Mouse (Mus musculus): ENCODE measurements at regions not wholly inside any gene's neighbourhood (a gene's known extent, or its start where the extent isn't known, plus 50 kb on each side); places are given as distances from the start of the nearest gene placed in this dataset.

- Histone ChIP-seq H3K4me1 (ENCODE audit: insufficient read depth, low read length) (no peaks in the 10 kb centered on the region), H3K36me3 (ENCODE audit: insufficient read depth, low read length) (no peaks in the 10 kb centered on the region), H3K4me3 (ENCODE audit: low read length) (no peak overlapping the region), H3K27ac (ENCODE audit: low read length) (no peak overlapping the region), H3K27me3 (ENCODE audit: insufficient read depth, low read length) (no peaks in the 10 kb centered on the region), H3K4me2 (replicated peaks; ENCODE audit: low read depth, low read length) (no peak overlapping the region), H3K9ac (replicated peaks; ENCODE audit: low read length) (no peak overlapping the region), H3K9me3 (ENCODE audit: low read length) (no peaks in the 10 kb centered on the region)
- ATAC-seq (ENCODE audit: low FRiP score, low TSS enrichment), result no peak
- 90% methylated on average over 7 of the region's 7 CpGs for WGBS
Observed at GRCm38 (mm10) chr2:51747675-51748319, 120.5 kb downstream of the Tas2r134 start.

- no peak overlapping the region for H3K4me3 ChIP-seq (ENCODE audit: low read length)
- no peak overlapping the region for H3K4me2 ChIP-seq (replicated peaks; ENCODE audit: low read depth, low read length)
- 18% methylated on average over 3 of the region's 3 CpGs for WGBS
Observed at GRCm38 (mm10) chr2:51749247-51749646, 121.9 kb downstream of the Tas2r134 start.

GRCm38 (mm10) chr2:51752941-51753564 is 125.7 kb downstream of the Tas2r134 start:
- Histone ChIP-seq H3K36me3 (ENCODE audit: insufficient read depth, low read length) (no peaks in the 10 kb centered on the region), H3K9me3 (ENCODE audit: low read length) (no peaks in the 10 kb centered on the region), H3K9ac (replicated peaks; ENCODE audit: low read length) (no peak overlapping the region), H3K4me2 (replicated peaks; ENCODE audit: low read depth, low read length) (no peak overlapping the region), H3K4me1 (ENCODE audit: insufficient read depth, low read length) (no peaks in the 10 kb centered on the region), H3K27ac (ENCODE audit: low read length) (no peak overlapping the region), H3K4me3 (ENCODE audit: low read length) (no peak overlapping the region), H3K27me3 (ENCODE audit: insufficient read depth, low read length) (no peaks in the 10 kb centered on the region)
- ATAC-seq (ENCODE audit: low FRiP score, low TSS enrichment), result no peak
- WGBS, result 60% methylated on average over 12 of the region's 12 CpGs

More at GRCm38 (mm10) chr2:51749247-51749646, 121.9 kb downstream of the Tas2r134 start:
- no peak for ATAC-seq (ENCODE audit: low FRiP score, low TSS enrichment)
- Histone ChIP-seq H3K27me3 (ENCODE audit: insufficient read depth, low read length) (no peaks in the 10 kb centered on the region), H3K27ac (ENCODE audit: low read length) (no peak overlapping the region), H3K9ac (replicated peaks; ENCODE audit: low read length) (no peak overlapping the region), H3K9me3 (ENCODE audit: low read length) (no peaks in the 10 kb centered on the region), H3K4me1 (ENCODE audit: insufficient read depth, low read length) (no peaks in the 10 kb centered on the region), H3K36me3 (ENCODE audit: insufficient read depth, low read length) (no peaks in the 10 kb centered on the region)

GRCm38 (mm10) chr2:51753565-51754031 is 126.3 kb downstream of the Tas2r134 start:
- Histone ChIP-seq H3K4me3 (ENCODE audit: low read length) (no peak overlapping the region), H3K27me3 (ENCODE audit: insufficient read depth, low read length) (no peaks in the 10 kb centered on the region), H3K4me2 (replicated peaks; ENCODE audit: low read depth, low read length) (no peak overlapping the region), H3K9me3 (ENCODE audit: low read length) (no peaks in the 10 kb centered on the region), H3K36me3 (ENCODE audit: insufficient read depth, low read length) (no peaks in the 10 kb centered on the region), H3K9ac (replicated peaks; ENCODE audit: low read length) (no peak overlapping the region), H3K4me1 (ENCODE audit: insufficient read depth, low read length) (no peaks in the 10 kb centered on the region), H3K27ac (ENCODE audit: low read length) (no peak overlapping the region)
- WGBS, result 55% methylated on average over 7 of the region's 7 CpGs
- no peak for ATAC-seq (ENCODE audit: low FRiP score, low TSS enrichment)

- WGBS, result 38% methylated on average over 1 of the region's 1 CpGs
- H3K9me3 ChIP-seq (ENCODE audit: low read length), result no peaks in the 10 kb centered on the region
- H3K4me2 ChIP-seq (replicated peaks; ENCODE audit: low read depth, low read length), result no peak overlapping the region
- no peak for ATAC-seq (ENCODE audit: low FRiP score, low TSS enrichment)
- no peak overlapping the region for H3K27ac ChIP-seq (ENCODE audit: low read length)
- no peak overlapping the region for H3K4me3 ChIP-seq (ENCODE audit: low read length)
- H3K36me3 ChIP-seq (ENCODE audit: insufficient read depth, low read length), result no peaks in the 10 kb centered on the region
- H3K9ac ChIP-seq (replicated peaks; ENCODE audit: low read length), result no peak overlapping the region
- H3K27me3 ChIP-seq (ENCODE audit: insufficient read depth, low read length), result no peaks in the 10 kb centered on the region
- H3K4me1 ChIP-seq (ENCODE audit: insufficient read depth, low read length), result no peaks in the 10 kb centered on the region
Observed at GRCm38 (mm10) chr2:51757361-51757760, 130.1 kb downstream of the Tas2r134 start.

- Histone ChIP-seq H3K36me3 (ENCODE audit: insufficient read depth, low read length) (no peaks in the 10 kb centered on the region), H3K4me1 (ENCODE audit: insufficient read depth, low read length) (no peaks in the 10 kb centered on the region), H3K4me2 (replicated peaks; ENCODE audit: low read depth, low read length) (no peak overlapping the region), H3K9me3 (ENCODE audit: low read length) (no peaks in the 10 kb centered on the region), H3K9ac (replicated peaks; ENCODE audit: low read length) (no peak overlapping the region), H3K27ac (ENCODE audit: low read length) (no peak overlapping the region), H3K4me3 (ENCODE audit: low read length) (no peak overlapping the region), H3K27me3 (ENCODE audit: insufficient read depth, low read length) (no peaks in the 10 kb centered on the region)
- ATAC-seq (ENCODE audit: low FRiP score, low TSS enrichment), result no peak
- WGBS, result 87% methylated on average over 8 of the region's 8 CpGs
Observed at GRCm38 (mm10) chr2:51758093-51758492, 130.8 kb downstream of the Tas2r134 start.

GRCm38 (mm10) chr2:51762866-51763265 is 135.6 kb downstream of the Tas2r134 start:
- 95% methylated on average over 4 of the region's 4 CpGs for WGBS
- Histone ChIP-seq H3K27me3 (ENCODE audit: insufficient read depth, low read length) (no peaks in the 10 kb centered on the region), H3K9ac (replicated peaks; ENCODE audit: low read length) (no peak overlapping the region), H3K27ac (ENCODE audit: low read length) (no peak overlapping the region), H3K4me1 (ENCODE audit: insufficient read depth, low read length) (no peaks in the 10 kb centered on the region), H3K4me3 (ENCODE audit: low read length) (no peak overlapping the region), H3K36me3 (ENCODE audit: insufficient read depth, low read length) (no peaks in the 10 kb centered on the region), H3K9me3 (ENCODE audit: low read length) (no peaks in the 10 kb centered on the region), H3K4me2 (replicated peaks; ENCODE audit: low read depth, low read length) (no peak overlapping the region)
- ATAC-seq (ENCODE audit: low FRiP score, low TSS enrichment), result no peak

- H3K4me2 ChIP-seq (replicated peaks; ENCODE audit: low read depth, low read length), result no peak overlapping the region
- no peaks in the 10 kb centered on the region for H3K27me3 ChIP-seq (ENCODE audit: insufficient read depth, low read length)
- H3K36me3 ChIP-seq (ENCODE audit: insufficient read depth, low read length), result no peaks in the 10 kb centered on the region
- no peak overlapping the region for H3K9ac ChIP-seq (replicated peaks; ENCODE audit: low read length)
- H3K4me3 ChIP-seq (ENCODE audit: low read length), result no peak overlapping the region
- no peak overlapping the region for H3K27ac ChIP-seq (ENCODE audit: low read length)
- 45% methylated on average over 4 of the region's 4 CpGs for WGBS
- ATAC-seq (ENCODE audit: low FRiP score, low TSS enrichment), result no peak
- H3K4me1 ChIP-seq (ENCODE audit: insufficient read depth, low read length), result no peaks in the 10 kb centered on the region
- no peaks in the 10 kb centered on the region for H3K9me3 ChIP-seq (ENCODE audit: low read length)
Observed at GRCm38 (mm10) chr2:51767507-51768135, 140.3 kb downstream of the Tas2r134 start.

GRCm38 (mm10) chr2:51768298-51769271 is 141.3 kb downstream of the Tas2r134 start:
- no peak overlapping the region for H3K4me3 ChIP-seq (ENCODE audit: low read length)
- no peaks in the 10 kb centered on the region for H3K9me3 ChIP-seq (ENCODE audit: low read length)
- no peaks in the 10 kb centered on the region for H3K4me1 ChIP-seq (ENCODE audit: insufficient read depth, low read length)
- H3K9ac ChIP-seq (replicated peaks; ENCODE audit: low read length), result no peak overlapping the region
- no peaks in the 10 kb centered on the region for H3K36me3 ChIP-seq (ENCODE audit: insufficient read depth, low read length)
- no peak overlapping the region for H3K27ac ChIP-seq (ENCODE audit: low read length)
- H3K27me3 ChIP-seq (ENCODE audit: insufficient read depth, low read length), result no peaks in the 10 kb centered on the region
- ATAC-seq (ENCODE audit: low FRiP score, low TSS enrichment), result no peak
- 66% methylated on average over 12 of the region's 12 CpGs for WGBS
- H3K4me2 ChIP-seq (replicated peaks; ENCODE audit: low read depth, low read length), result no peak overlapping the region
